Mouse (Mus musculus) erythroblast, embryonic 14.5 days (primary cell): ENCODE results near the gene Phf23. TPM values are rescaled to one million over a fixed set of nuclear protein-coding genes. Genes with fewer than 3 reads are reported as not detected.

ENCODE experiments used
- H3K27me3 ChIP-seq: 2 replicates; pipeline ENCODE4 v1.6.1; 2012; ENCODE audit warnings: inconsistent platforms; ENCODE audit not compliant: control insufficient read depth
- H3K36me3 ChIP-seq: 2 replicates; pipeline ENCODE4 v1.6.1; 2012; ENCODE audit warnings: mild to moderate bottlenecking, inconsistent platforms; ENCODE audit not compliant: control insufficient read depth
- H3K4me1 ChIP-seq: 2 replicates; pipeline ENCODE4 v1.6.1; 2012; ENCODE audit warnings: inconsistent platforms; ENCODE audit not compliant: control insufficient read depth
- H3K4me3 ChIP-seq: replicated peaks from 2 replicates; pipeline ENCODE3; 2012; ENCODE audit warnings: moderate library complexity, mild to moderate bottlenecking, inconsistent platforms
- H3K9me3 ChIP-seq: 2 replicates; pipeline ENCODE4 v1.6.1; 2012; ENCODE audit warnings: low read length, inconsistent platforms, mixed read lengths; ENCODE audit not compliant: control insufficient read depth
- GATA1 ChIP-seq: IDR thresholded peaks from 2 replicates; pipeline ENCODE4 v1.6.1; 2012; ENCODE audit warnings: low read length, inconsistent platforms, mixed read lengths
- TAL1 ChIP-seq: IDR thresholded peaks from 3 replicates; pipeline ENCODE4 v1.6.1; 2012; ENCODE audit warnings: low read length, inconsistent platforms, mixed read lengths
- polyA plus RNA-seq: library from polyadenylated mRNA; stranded (reverse); fragments of >175 nt; gene quantifications from 2 replicates; pipeline ENCODE4 v1.2.3, GENCODE M21; 2012

The Phf23 gene
- polyA plus RNA-seq, 1 experiment = 5.5 TPM

DNA sequence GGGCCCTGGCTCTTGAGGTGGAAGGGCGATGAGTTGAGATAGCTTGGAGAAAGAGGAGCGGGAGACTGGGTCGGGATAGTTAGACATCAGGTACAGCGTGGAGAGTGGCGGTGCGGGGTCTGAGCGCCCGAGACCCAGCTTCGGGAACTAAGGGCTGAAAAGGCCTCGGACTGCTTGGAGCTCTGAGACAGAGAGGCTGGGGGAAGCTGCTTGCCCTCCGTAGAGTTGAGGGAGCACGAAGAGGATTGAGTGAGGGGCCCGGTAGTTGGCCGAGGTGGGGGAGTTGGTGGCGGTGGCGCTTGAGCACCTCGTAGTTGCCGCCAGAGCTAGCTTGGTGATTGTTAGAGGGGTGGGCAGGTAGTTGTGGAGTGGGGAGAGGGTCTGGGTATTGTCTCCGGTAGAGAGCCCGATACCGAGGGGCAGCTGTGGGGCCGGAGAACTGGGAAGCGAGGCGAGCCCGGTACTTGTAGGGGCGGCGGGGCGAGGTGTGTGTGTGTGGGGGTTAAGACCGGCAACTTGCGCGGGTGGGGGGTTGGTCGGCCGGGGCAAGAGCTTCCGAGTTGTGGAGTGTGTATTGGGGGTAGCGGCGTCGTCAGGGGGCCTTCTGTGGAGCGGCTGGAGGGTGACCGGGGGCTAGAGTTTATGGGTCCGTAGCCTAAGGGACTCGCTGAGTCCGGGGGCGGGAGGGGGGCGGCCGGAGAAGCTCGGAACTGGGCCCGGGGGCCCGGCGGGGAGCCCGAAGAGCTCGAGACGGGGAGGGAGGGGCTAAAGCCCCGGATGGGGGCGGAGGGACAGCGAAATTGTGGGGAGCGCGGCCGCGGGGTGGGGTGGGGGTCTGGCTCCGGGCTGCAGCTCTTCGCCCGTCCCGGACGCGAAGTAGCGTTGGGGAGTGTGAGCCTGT, 834 bp downstream of the Phf23 start:
- Histone ChIP-seq H3K36me3 (peaks cover 59% of the 10 kb centered on the region), H3K27me3 (no peaks in the 10 kb centered on the region), H3K4me1 (peaks cover 71% of the 10 kb centered on the region), H3K9me3 (no peaks in the 10 kb centered on the region), H3K4me3 (peak overlapping the region; percentile 85)
- TF ChIP-seq TAL1 (no peak), GATA1 (no peak)

DNA sequence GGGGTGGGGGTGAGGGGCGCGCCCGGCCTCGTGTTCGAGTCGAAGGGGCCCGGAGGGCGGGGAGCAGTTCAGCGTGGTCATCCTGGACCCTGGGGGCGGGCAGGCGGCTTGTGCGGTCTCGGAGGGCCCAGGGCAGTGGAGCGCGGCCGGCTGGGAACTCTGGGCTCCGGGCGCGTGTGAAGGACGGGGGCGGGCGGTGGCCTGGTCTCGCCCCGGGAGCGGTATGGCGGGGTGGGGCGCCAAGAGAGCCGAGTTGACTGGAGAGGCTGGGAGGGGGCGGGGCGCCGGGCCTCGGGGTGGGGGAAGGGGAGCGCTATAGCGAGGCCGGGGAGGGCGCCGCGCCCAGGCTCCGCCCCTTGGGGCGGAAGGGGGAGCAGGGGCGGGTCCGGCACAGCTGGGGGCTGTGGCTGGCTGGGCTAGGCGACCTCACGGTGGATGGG, 1.5 kb downstream of the Phf23 start:
- H3K4me1 ChIP-seq = peaks cover 75% of the 10 kb centered on the region
- H3K9me3 ChIP-seq = no peaks in the 10 kb centered on the region

GRCm38 (mm10) chr11:69998567-69999491, 3.3 kb downstream of the Phf23 start:
- peaks cover 46% of the 10 kb centered on the region for H3K36me3 ChIP-seq
- H3K4me3 ChIP-seq = peak overlapping the region; percentile 85
- H3K9me3 ChIP-seq = no peaks in the 10 kb centered on the region
- peaks cover 74% of the 10 kb centered on the region for H3K4me1 ChIP-seq
- TF ChIP-seq TAL1 (no peak), GATA1 (no peak)
- H3K27me3 ChIP-seq = no peaks in the 10 kb centered on the region

More for the DNA sequence above, 1.5 kb downstream of the Phf23 start:
- H3K36me3 ChIP-seq = peaks cover 60% of the 10 kb centered on the region
- H3K27me3 ChIP-seq = no peaks in the 10 kb centered on the region
- H3K4me3 ChIP-seq = peak overlapping the region; percentile 85
- TF ChIP-seq TAL1 = no peak
- no peak for TF ChIP-seq GATA1

GRCm38 (mm10) chr11:69999666-70000065, 4.1 kb downstream of the Phf23 start:
- peaks cover 39% of the 10 kb centered on the region for H3K36me3 ChIP-seq
- TF ChIP-seq TAL1 = no peak
- no peak for TF ChIP-seq GATA1
- no peaks in the 10 kb centered on the region for H3K9me3 ChIP-seq
- H3K4me1 ChIP-seq = peaks cover 66% of the 10 kb centered on the region
- peak overlapping the region; percentile 88 for H3K4me3 ChIP-seq
- H3K27me3 ChIP-seq = no peaks in the 10 kb centered on the region

DNA sequence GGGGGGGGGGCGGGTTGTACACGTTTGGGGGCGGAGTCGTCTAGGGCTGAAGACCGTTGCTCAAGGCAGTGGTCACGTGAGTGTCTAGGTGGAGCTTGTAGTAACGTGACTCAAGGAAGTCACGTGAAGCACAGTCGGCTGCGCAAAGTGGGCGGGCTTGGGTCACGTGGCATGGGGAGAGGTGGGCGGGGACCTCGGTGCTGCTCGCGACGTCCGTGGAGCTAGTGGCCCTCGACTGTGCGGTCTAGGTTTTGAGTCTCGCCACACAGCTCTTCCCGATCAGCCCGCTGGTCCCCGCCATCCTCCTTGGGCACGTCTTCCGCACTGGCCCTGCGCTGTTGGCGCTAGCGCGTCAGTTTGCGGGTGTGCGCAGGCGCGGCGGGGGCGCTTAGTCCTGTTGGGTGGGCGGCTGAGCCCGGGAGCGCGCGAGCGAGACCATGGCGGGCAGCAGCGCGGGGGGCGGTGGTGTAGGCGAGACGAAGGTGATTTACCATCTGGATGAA, 4.9 kb downstream of the Phf23 start, which contains the start of gene Dvl2:
TSS of gene Dvl2 (plus strand) at position 200 of the 503 bp plus-strand sequence.
- Histone ChIP-seq H3K9me3 (no peaks in the 10 kb centered on the region), H3K27me3 (no peaks in the 10 kb centered on the region), H3K4me1 (peaks cover 60% of the 10 kb centered on the region), H3K36me3 (peaks cover 40% of the 10 kb centered on the region), H3K4me3 (peak within 1 kb of the TSS; percentile 88)
- TF ChIP-seq TAL1 = no peak
- no peak for TF ChIP-seq GATA1

GRCm38 (mm10) chr11:70001159-70001558, 5.6 kb downstream of the Phf23 start:
- H3K4me1 ChIP-seq = peaks cover 60% of the 10 kb centered on the region
- H3K36me3 ChIP-seq = peaks cover 47% of the 10 kb centered on the region
- peak overlapping the region; percentile 88 for H3K4me3 ChIP-seq
- TF ChIP-seq GATA1 (no peak), TAL1 (no peak)
- no peaks in the 10 kb centered on the region for H3K27me3 ChIP-seq
- H3K9me3 ChIP-seq = no peaks in the 10 kb centered on the region

GRCm38 (mm10) chr11:70001865-70002264, 6.3 kb downstream of the Phf23 start:
- peaks cover 54% of the 10 kb centered on the region for H3K36me3 ChIP-seq
- no peaks in the 10 kb centered on the region for H3K9me3 ChIP-seq
- no peaks in the 10 kb centered on the region for H3K27me3 ChIP-seq
- peak overlapping the region; percentile 4 for H3K4me3 ChIP-seq
- no peak for TF ChIP-seq TAL1
- no peak for TF ChIP-seq GATA1
- H3K4me1 ChIP-seq = peaks cover 57% of the 10 kb centered on the region

DNA sequence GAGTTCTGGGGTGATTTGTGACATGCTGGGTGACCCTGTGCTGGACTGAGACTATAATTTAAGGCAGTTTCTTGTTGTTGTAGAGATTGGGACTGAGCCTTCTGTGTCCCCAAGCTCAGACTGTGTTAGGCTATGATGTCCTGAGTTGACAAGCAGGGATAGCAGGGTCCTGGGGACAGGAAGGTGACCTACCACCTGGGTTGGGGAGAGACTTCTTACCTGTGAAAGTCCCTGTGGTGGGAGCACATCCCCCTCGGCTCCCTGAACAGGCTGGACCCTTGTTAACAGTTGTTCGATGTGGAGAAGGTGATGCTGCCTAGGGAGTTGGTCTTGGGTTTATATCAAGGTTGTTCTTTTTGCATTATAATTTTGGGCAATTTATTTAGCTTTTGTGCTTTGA, 6.9 kb downstream of the Phf23 start:
- TF ChIP-seq GATA1 (no peak), TAL1 (no peak)
- H3K4me1 ChIP-seq = peaks cover 51% of the 10 kb centered on the region
- H3K27me3 ChIP-seq = no peaks in the 10 kb centered on the region
- no peaks in the 10 kb centered on the region for H3K9me3 ChIP-seq
- H3K4me3 ChIP-seq = no peak overlapping the region
- peaks cover 60% of the 10 kb centered on the region for H3K36me3 ChIP-seq
